Mouse (Mus musculus) kidney, embryonic 15.5 days (tissue): ENCODE results near the gene Eif4a2. TPM values are rescaled to one million over a fixed set of nuclear protein-coding genes. Genes with fewer than 3 reads are reported as not detected.
"Not testable (repeated sequence)": the region's sequence is repeated elsewhere in the genome, so short reads cannot be mapped to it uniquely, and the experiment has no call there.

Experiments used
- ATAC-seq: fragments of 200-750 bp; cut with Nextera tagmentation; replicated peaks from 2 replicates; pipeline ENCODE4 v1.8.0; 2017; ENCODE audit warnings: moderate TSS enrichment; ENCODE audit not compliant: low FRiP score
- H3K27ac ChIP-seq: fragments of 300-500 bp; sonication (generic); 2 replicates; pipeline ENCODE4 v1.5.1; 2015; ENCODE audit warnings: mild to moderate bottlenecking, inconsistent platforms
- H3K27me3 ChIP-seq: fragments of 300-500 bp; sonication (generic); 2 replicates; pipeline ENCODE4 v1.6.1; 2015; ENCODE audit warnings: inconsistent platforms
- H3K36me3 ChIP-seq: fragments of 300-500 bp; sonication (generic); 2 replicates; pipeline ENCODE4 v1.6.1; 2015; ENCODE audit warnings: inconsistent platforms
- H3K4me1 ChIP-seq: fragments of 300-500 bp; sonication (generic); 2 replicates; pipeline ENCODE4 v1.6.1; 2015; ENCODE audit warnings: inconsistent platforms
- H3K4me2 ChIP-seq: fragments of 300-500 bp; sonication (generic); 2 replicates; pipeline ENCODE4 v1.6.1; 2015; ENCODE audit warnings: moderate library complexity, mild to moderate bottlenecking, inconsistent platforms
- H3K4me3 ChIP-seq: fragments of 300-500 bp; sonication (generic); replicated peaks from 2 replicates; pipeline ENCODE4 v1.5.1; 2015; ENCODE audit warnings: mild to moderate bottlenecking, inconsistent platforms
- H3K9ac ChIP-seq: fragments of 300-500 bp; sonication (generic); 2 replicates; pipeline ENCODE4 v1.6.1; 2015; ENCODE audit warnings: mild to moderate bottlenecking, inconsistent platforms
- H3K9me3 ChIP-seq: fragments of 300-500 bp; sonication (generic); replicated peaks from 2 replicates; pipeline ENCODE4 v1.6.1; 2016; ENCODE audit warnings: inconsistent platforms
- WGBS: fragments of 180-500 bp; shearing (Covaris S2); methylation state at CpG from one replicate; pipeline ENCODE4 v1.1.7; 2015; ENCODE audit warnings: mixed read lengths; 5-methylcytosine and 5-hydroxymethylcytosine counted together
- polyA plus RNA-seq: library from polyadenylated mRNA; unstranded; fragments of >200 nt; fragmentation: Nextera tagmentation; extraction: Ambion mirVana; gene quantifications from 2 replicates; pipeline ENCODE4 v1.2.1, GENCODE M21; 2015

The Eif4a2 gene
- polyA plus RNA-seq, 1 experiment from 2014 or later = 217 TPM

DNA sequence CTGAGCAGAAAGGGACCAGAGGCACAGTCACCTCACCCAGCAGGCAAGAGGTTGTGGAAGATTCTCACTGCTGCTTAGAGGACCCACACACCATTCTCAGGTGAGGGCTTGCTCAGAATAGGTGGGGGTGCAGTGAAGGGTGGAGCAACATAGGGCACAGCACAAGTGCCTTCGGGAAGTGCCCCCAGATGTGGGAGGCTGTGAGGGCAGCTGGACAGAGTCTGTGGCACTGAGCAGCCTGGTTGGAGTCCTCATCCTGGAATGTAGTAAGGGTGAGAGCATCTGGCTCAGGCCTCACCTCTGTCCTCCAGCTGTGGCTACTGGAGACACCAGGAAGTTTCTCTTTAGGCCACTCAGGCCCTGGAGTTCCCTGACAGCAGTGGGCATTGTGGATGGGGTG lies 10.4 kb upstream of the Eif4a2 start:
- not testable (repeated sequence) for H3K9ac ChIP-seq, ATAC-seq

DNA sequence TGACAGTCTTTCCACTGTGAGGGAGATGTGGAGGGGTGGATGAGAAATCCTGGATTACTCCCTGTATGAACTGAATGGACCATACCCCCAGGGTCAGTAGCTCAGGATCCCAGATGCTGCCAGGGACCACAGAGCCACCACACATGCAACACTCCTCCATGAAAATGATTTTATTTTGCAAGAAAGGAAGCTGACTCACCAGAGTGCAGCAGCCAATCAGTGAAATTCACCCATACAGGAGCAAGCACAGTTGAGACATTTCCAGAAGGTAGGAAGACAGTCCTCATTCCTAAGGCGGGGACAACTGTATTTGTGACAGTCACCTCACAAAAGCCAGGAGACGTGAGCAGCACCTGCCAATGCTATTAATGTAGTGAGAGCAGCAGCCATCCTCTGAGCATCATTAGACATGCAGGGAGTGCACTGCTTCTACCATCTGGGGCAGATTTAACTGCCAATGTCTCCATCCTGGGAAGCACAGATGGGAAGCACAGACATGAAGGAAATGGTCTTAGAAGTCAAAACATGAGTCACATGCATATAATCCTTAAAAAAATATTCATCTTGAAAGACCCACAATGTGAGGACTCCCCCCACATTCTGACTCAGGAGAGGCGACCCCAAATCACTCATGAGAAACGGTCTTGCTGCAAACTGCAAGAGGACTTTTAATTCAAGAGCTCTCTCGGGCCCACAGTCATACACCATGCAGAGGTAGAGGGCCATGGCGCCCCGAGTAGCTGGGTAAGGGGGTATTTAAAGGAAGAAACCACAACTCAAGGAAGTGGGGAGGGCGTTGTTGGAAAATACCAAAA lies 9.7 kb upstream of the Eif4a2 start:
- not testable (repeated sequence) for H3K9ac ChIP-seq, ATAC-seq, H3K36me3 ChIP-seq, H3K27ac ChIP-seq, H3K9me3 ChIP-seq, H3K27me3 ChIP-seq, H3K4me3 ChIP-seq, H3K4me2 ChIP-seq
- WGBS = 85% methylated on average over 8 of the region's 8 CpGs
- peaks cover 17% of the 10 kb centered on the region for H3K4me1 ChIP-seq

More for the DNA sequence above, 10.4 kb upstream of the Eif4a2 start:
- peaks cover 14% of the 10 kb centered on the region for H3K4me1 ChIP-seq
- H3K4me3 ChIP-seq, H3K27me3 ChIP-seq, H3K36me3 ChIP-seq, H3K4me2 ChIP-seq, H3K9me3 ChIP-seq, H3K27ac ChIP-seq: not testable (repeated sequence)
- 80% methylated on average over 1 of the region's 1 CpGs for WGBS

DNA sequence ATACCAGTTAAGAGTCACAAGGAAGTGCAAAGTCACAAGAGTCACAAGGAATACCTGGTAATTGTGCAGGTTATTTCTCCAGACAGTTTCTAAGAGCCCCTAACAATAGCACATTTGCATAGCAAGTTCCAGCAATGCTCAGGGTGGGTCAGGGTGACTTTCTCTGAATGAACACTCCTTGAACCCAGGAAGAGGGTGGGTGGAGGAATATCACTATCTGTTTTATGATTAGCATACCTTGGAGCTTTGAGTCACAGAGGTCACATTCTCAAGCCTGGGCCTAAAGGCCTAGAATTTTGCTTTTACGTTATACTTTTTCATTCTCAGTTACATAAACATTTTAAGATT lies 9.2 kb upstream of the Eif4a2 start:
- H3K27me3 ChIP-seq, H3K36me3 ChIP-seq, H3K4me3 ChIP-seq, H3K27ac ChIP-seq, H3K4me2 ChIP-seq, ATAC-seq, H3K9me3 ChIP-seq, H3K9ac ChIP-seq: not testable (repeated sequence)
- H3K4me1 ChIP-seq = peaks cover 22% of the 10 kb centered on the region
- WGBS = 93% methylated on average over 1 of the region's 1 CpGs

DNA sequence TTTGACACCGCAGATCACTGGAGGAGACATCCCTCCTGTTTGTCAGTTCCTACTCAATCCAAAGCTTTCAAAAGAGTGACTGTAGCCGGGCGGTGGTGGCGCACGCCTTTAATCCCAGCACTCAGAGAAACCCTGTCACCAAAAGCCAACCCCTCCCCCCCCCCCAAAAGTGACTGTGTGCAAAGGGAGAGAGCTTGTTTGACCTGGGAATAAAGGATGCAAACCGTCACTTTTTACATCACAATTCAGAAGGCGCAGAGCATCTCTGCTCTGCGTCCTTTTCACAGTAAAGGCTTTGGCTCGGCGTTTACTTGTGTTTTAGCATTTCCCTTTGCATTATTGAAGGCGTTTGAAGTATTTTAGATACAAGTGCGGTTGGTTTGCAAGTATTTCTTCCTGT lies 7.6 kb upstream of the Eif4a2 start:
- peak overlapping the region; percentile 47; the same call in 1 of the 2 replicates for H3K9ac ChIP-seq
- 0 out of 2 replicates have a peak overlapping the region, but pooled peaks have one; percentile 1 for H3K27ac ChIP-seq

DNA sequence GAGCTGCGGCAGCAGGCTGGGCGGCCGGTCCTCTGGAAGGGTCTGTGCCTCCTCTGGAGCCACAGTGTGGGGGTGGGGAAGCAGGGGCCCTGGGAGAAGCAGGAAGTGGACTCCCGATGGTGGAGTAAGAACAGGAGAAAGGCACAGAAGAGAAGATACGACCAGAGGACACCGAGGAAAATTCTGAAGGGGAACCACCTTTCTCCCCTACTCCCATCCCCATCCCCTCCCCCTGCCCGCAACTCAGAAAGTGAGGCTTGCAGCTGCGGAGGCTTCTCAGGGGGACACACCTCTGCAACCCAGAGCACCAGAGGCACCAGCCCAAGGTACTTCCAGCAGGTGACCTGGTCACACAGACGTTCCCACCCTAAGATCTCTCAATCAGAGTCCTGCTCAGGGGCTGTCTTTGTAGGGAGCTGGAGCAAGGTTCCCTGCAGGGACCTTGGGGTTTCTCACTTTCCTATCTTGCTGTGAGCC lies 7.1 kb upstream of the Eif4a2 start:
- no peaks in the 10 kb centered on the region for H3K36me3 ChIP-seq
- H3K4me2 ChIP-seq = peak overlapping the region; percentile 68
- 0 out of 2 replicates have a peak overlapping the region, but pooled peaks have one; percentile 1 for H3K27ac ChIP-seq
- H3K4me1 ChIP-seq = peaks cover 24% of the 10 kb centered on the region
- H3K27me3 ChIP-seq = no peaks in the 10 kb centered on the region
- peak overlapping the region; percentile 43 for H3K4me3 ChIP-seq
- ATAC-seq = peak; percentile 83
- no peaks in the 10 kb centered on the region for H3K9me3 ChIP-seq
- 2% methylated on average over 9 of the region's 9 CpGs for WGBS
- peak overlapping the region; percentile 47 for H3K9ac ChIP-seq

More for the DNA sequence above, 7.6 kb upstream of the Eif4a2 start:
- Histone ChIP-seq H3K9me3 (no peaks in the 10 kb centered on the region), H3K4me1 (peaks cover 24% of the 10 kb centered on the region), H3K4me2 (peak overlapping the region; percentile 68), H3K36me3 (no peaks in the 10 kb centered on the region), H3K27me3 (no peaks in the 10 kb centered on the region), H3K4me3 (peak overlapping the region; percentile 43)
- no peak for ATAC-seq
- 16% methylated on average over 12 of the region's 12 CpGs for WGBS

DNA sequence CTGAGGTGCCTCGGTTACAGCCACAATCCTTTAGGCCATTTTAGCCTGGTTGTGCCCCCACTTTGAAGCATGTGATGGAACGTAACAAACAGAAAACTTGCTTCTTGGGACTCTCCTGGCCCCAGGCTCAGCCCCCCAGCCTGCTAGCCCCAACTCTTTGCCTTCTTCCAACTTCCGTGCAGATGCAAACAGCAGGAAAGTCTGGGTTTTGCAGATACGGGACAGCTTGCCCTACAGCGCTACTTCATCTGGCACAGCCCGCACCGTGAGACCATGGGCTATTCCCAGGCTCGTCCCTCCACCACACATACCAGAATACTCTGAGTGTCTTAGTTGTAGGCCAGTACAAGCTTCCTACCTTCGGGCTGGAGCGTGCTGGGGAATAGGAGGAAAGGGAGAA lies 6.6 kb upstream of the Eif4a2 start:
- Histone ChIP-seq H3K9ac (peak overlapping the region; percentile 47; the same call in 1 of the 2 replicates), H3K27me3 (no peaks in the 10 kb centered on the region), H3K9me3 (no peaks in the 10 kb centered on the region), H3K4me2 (peak overlapping the region; percentile 68), H3K36me3 (no peaks in the 10 kb centered on the region), H3K4me3 (peak overlapping the region; percentile 43), H3K27ac (no peak overlapping the region), H3K4me1 (peaks cover 24% of the 10 kb centered on the region)
- 13% methylated on average over 10 of the region's 10 CpGs for WGBS
- ATAC-seq = no peak

DNA sequence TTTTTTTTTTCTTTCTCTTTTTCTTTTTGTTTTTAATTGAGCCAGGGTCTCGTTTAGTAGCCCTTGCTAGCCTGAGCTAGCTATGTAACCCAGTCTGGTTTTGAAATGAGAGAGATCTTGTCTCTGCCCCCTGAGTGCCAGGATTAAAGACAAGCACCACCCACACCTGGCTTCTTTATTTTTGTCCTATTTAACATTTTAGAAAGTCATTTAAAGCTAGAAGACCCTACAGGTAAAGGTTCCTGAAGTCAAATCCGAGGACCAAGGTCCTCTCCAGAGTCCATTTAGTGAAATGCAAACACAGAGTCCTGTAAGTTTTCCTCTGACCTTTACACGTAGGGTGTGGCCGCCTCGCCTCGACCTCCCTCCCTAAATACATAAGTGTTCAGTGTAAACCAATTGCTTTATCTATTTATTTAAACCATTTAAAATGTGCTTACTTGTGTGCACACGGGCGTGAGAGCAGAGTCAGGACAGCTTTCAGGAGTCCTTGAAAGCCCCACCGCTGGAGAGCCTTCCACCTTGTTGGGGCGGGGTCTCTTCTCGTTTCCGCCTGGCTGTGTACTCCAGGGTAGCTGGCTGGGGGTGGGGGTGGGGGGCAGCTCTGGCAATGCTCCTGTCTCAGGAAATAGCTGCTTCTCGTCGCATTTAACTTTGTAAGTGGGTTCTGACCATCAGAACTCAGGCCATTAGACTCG lies 4.8 kb upstream of the Eif4a2 start:
- Histone ChIP-seq H3K27ac (peak overlapping the region; percentile 48; the same call in 1 of the 2 replicates), H3K4me1 (peaks cover 24% of the 10 kb centered on the region), H3K27me3 (no peaks in the 10 kb centered on the region), H3K9me3 (no peaks in the 10 kb centered on the region), H3K4me2 (peak overlapping the region; percentile 68), H3K4me3 (peak overlapping the region; percentile 45), H3K36me3 (no peaks in the 10 kb centered on the region), H3K9ac (peak overlapping the region; percentile 36; the same call in 1 of the 2 replicates)
- no peak for ATAC-seq
- WGBS = 10% methylated on average over 15 of the region's 15 CpGs

DNA sequence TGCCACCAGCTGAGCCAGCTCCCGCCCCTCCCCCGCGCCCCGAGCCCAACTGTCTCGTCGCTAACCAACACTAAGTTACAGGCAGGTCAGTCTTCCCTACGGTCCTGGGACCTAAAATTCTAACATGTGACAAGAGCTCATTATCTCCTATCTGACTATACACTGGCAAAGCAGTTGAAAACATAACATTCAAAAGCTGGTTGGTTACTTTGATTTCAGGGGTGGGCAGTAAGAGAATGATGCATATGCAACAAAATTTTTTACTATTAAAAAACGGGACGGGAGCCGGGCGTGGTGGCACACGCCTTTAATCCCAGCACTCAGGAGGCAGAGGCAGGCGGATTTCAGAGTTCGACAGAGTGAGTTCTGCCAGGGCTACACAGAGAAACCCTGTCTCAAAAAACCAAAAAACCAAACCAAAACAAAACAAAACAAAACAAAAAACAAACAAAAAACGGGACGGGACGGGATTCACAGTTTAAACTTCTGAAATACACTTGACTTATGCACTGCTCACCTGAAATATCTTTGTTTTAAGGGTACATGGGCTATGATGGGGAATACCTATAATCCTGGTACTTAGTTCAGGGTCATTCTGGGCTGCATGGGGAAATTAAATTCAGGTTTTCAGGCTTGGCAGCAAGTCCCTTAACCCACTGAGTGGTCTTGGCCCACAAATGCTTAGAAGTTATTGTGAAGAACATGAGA lies 4.1 kb upstream of the Eif4a2 start:
- H3K4me2 ChIP-seq = peak overlapping the region; percentile 68
- no peak for ATAC-seq
- no peaks in the 10 kb centered on the region for H3K36me3 ChIP-seq
- peaks cover 24% of the 10 kb centered on the region for H3K4me1 ChIP-seq
- no peaks in the 10 kb centered on the region for H3K9me3 ChIP-seq
- WGBS = 39% methylated on average over 17 of the region's 17 CpGs
- peak overlapping the region; percentile 45 for H3K4me3 ChIP-seq
- peak overlapping the region; percentile 48; the same call in 1 of the 2 replicates for H3K27ac ChIP-seq
- peak overlapping the region; percentile 36; the same call in 1 of the 2 replicates for H3K9ac ChIP-seq
- no peaks in the 10 kb centered on the region for H3K27me3 ChIP-seq

DNA sequence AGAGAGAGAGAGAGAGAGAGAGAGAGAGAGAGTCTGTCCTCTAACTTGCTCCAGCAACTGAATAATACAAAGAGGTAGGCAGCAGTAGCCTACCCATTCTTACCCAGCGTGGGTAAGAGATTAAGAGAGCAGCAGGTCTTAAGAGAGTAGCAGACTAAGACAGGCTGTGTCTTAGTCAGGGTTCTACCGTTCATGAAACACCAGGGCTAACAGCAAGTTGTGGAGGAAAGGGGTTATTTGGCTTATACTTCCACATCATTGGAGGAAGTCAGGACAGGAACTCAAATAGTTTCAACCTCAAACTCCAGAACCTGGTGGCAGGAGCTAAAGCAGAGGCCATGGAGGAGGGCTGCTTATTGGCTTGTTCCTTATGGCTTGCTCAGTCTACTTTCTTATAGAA lies 3.4 kb upstream of the Eif4a2 start:
- no peak overlapping the region for H3K4me3 ChIP-seq
- peaks cover 24% of the 10 kb centered on the region for H3K4me1 ChIP-seq
- no peak overlapping the region for H3K4me2 ChIP-seq
- peaks cover 3% of the 10 kb centered on the region for H3K36me3 ChIP-seq
- no peaks in the 10 kb centered on the region for H3K9me3 ChIP-seq
- H3K27me3 ChIP-seq = no peaks in the 10 kb centered on the region
- H3K27ac ChIP-seq = no peak overlapping the region
- no peak overlapping the region for H3K9ac ChIP-seq
- 77% methylated on average over 2 of the region's 2 CpGs for WGBS
- no peak for ATAC-seq

DNA sequence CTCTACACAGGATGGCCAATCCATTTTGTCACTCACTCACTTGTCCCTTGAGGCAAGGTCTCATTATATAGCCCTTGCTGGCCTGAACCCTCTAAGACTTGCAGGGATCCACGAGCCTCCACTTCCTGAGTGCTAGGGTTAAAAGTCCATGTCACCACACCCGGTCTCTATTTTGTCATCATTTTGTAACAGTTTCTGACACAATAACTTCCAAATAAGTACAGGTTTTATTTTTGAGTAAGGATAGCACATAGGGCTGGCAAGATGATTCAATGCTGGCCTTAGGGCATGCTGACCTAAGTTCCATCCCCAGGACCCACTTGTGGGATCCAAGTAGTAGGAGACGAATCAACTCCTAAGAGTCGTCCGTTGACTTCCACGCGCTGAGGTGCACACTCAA lies 1.1 kb upstream of the Eif4a2 start:
- H3K4me1 ChIP-seq = peaks cover 29% of the 10 kb centered on the region
- no peak overlapping the region for H3K4me2 ChIP-seq
- H3K9ac ChIP-seq = no peak overlapping the region
- peaks cover 26% of the 10 kb centered on the region for H3K36me3 ChIP-seq
- H3K27ac ChIP-seq = no peak overlapping the region
- H3K27me3 ChIP-seq = no peaks in the 10 kb centered on the region
- WGBS = 81% methylated on average over 7 of the region's 7 CpGs
- ATAC-seq = no peak
- H3K4me3 ChIP-seq = no peak overlapping the region
- H3K9me3 ChIP-seq = no peaks in the 10 kb centered on the region

DNA sequence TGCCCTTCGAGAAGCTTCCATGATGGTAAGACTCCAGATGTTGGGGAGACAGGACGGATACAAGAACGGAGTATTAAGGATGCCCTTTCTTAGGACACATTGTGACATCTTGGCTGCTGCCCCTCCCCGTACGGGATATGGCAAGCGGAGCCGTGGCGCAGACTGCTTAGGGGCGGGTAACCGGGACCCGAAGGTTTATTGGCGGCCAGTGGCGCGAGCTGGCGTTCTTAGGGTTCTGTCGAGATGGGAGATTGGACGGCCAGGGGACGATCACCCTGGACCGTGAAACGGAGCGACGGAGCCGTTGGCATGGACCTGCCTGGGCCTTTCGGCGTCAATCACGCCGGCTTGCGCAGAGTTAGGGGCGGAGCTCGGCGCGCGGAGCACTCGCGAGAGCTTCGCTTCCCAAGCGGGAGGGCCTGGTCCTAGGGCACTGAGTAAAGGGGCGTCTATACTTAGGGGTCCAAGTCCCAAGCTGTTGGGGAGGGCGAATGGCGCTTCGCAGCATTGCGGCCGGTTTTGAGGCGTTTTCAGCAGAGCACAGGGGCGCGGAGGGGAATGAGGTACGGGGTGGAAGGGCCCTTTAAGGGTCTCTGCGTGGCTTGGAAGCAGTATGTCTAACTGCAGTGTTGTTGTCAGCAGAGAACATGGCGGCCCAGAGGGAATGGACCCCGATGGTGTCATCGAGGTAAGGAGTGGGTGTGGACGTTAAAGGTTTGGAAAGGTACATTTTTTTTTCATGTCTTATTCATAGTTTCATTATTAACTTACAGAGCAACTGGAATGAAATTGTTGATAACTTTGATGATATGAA lies 909 bp downstream of the Eif4a2 start:
- under 1% methylated on average over 52 of the region's 52 CpGs for WGBS
- peaks cover 47% of the 10 kb centered on the region for H3K36me3 ChIP-seq

More for the DNA sequence above, 909 bp downstream of the Eif4a2 start:
- Histone ChIP-seq H3K4me2 (peak overlapping the region; percentile 81), H3K9ac (peak overlapping the region; percentile 100), H3K27me3 (no peaks in the 10 kb centered on the region), H3K4me3 (peak overlapping the region; percentile 86), H3K4me1 (peaks cover 38% of the 10 kb centered on the region), H3K9me3 (no peaks in the 10 kb centered on the region), H3K27ac (peak overlapping the region; percentile 98)
- peak; percentile 84 for ATAC-seq
